Mouse (Mus musculus): ENCODE measurements around the gene Malsu1.
A peak's percentile ranks its signal among the peaks of the same experiment; 100 is the strongest.

Gene Malsu1

DNA sequence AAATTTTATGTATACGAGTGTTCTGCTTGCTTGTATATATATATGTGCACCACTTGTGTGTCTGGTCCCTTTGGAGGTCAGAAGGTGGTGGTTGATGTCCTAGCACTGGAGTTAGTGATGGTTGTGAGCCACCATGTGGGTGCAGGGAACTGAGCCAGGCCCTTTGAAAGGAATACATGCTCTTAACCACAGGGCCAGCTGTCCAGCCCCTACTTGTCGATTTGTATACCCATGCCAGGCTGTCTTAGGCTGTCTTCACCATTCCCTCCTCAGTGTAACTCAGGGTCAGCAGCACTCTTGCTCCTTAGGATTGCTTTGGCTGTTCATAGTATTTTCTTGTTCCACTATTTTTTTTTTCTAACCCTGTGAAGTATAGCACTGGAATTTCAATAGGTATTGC is 4.3 kb downstream of the Malsu1 start:
- DNase-seq: no peak

DNA sequence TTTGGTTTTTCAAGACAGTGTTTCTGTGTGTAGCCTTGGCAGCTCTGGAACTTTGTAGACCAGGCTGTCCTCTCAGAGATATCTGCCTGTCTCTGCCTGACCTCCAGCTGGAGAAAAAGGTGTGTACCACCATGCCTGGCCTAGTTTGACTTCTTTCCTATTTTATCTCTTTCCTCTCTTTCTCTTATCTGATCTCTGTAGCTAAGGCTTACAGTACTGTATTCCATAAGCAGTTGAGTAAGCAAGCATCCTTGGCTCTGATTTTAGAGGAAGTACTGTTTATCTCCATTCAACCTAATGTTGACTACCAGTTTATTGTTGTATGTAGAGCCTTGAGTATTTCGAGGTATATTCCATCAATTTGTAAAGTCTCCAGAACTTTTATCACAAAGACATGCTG is 5.7 kb downstream of the Malsu1 start:
- no peak for DNase-seq

DNA sequence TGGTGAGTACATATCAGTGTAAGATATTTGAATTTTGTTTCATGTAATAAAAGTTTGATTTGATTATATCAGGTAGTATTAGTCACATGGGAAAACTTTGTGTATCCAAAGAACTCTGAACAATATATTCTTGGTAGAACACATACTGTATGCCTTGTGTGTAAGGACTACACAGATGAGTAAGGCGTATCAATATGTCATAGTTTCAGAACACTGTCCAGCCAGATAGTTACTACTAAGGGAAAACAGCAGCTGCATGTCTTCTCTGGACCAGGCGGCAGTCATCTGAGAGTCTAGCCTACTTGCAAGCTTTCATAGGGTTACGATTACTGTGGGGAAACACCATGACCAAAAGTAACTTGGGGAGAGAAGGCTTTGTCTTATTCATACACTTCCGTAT is 9.4 kb downstream of the Malsu1 start:
- DNase-seq: no peak

DNA sequence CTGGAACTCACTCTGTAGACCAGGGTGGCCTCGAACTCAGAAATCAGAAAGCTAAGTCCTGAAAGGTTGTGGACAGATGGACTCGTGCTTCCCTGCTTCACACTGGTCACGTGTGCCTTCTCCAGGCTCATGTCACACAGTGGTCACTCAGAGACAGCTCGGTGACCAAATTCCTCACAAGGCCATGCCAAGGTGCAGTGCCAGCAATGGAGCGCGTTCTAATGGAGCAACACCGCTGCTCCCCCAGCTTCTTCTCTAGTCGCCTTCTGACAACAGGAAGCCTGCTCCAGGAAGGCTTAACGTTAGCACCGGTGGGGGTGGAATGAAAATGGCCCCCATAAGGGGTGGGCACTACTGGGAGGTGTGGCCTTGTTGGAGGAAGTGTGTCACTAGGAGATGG is 21.4 kb downstream of the Malsu1 start:
- peak; percentile 35 to 46 for DNase-seq

DNA sequence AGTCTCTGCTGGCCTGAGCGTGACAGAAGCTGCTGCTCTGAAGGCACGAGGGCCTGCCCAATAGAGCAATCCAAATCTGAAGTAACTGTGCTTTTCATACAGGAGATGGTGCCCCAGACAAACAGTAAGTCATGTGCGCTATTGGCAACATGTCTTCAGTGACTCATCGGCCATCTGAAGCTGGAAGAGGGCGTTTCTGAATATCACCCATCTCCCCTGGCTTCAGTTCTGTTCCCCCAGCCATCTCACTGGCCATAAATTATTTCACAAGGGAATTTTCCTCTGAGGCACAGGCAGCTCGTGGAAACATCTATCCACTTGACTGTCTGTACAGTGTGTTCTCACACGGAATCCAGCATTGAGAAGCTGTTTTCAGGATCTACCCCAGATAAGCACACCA is 22.8 kb downstream of the Malsu1 start:
- peak; percentile 39 to 49 for DNase-seq

DNA sequence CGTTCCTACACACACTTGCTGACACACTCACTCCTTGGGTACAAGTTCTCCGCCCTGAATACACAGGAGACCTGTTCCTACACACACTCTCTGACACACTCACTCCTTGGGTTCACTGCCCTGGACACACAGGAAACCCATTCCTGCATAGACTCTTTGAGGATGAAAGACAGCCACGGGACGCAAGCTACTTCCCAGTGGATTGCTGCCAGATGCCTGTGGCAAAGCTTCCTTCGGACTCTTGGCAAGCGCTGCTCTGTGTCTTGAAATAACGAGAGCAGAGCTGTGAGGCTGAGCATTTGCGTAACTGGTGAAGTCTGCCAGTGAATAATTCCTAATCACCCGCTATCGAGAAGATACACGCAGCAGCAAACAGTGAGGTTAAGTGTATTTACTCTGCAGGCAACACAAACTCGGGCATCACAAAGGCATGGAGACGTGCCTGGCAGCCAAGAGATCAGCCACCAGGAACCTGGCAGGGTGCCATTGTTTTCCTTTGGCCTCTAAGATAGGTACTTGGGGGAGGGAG is 23.4 kb downstream of the Malsu1 start:
- peak; percentile 88 to 91 for DNase-seq

DNA sequence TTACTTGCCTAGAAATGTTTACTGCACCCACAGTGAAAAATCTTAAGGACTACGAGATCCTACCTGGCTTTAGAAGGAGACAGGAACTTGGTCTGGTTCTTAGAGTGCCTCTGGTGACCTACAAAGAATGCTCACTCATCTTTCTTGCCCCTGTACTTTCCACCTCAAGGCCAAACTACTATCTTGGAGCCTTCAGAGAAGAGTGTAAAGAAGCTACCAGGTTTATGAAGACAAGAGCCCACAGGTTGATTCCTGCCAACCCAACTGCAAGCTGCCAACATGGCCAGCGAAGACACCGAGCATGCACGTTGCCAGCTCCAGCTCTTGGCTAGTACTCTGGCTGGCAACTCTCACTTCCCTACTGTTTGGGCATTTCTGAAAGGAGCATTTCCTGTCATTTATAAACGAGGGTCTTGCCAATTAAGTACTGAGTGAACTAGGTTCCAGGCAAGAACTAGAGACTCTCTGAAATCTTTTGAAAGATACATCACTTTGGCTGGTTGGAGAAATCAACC is 24.1 kb downstream of the Malsu1 start:
- peak; percentile 77 to 86 for DNase-seq

DNA sequence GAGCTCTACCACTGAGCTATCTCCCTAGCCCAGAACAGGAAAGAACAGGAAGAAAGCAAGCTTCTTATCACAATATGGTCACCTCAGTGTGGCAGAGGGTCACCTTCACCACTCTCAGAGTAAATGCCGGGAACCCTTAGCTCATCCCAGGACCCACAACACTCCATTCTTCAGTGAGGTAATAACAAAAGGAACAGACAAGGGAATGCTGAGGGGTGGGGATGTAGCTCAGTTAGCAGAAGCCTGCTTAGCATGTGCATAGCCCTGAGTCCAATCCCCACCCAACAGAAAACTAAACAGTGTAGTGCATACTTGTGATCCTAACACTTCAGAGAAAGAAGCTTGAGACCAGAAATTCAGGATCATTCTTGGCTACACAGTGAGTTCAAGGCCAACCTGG is 25.5 kb downstream of the Malsu1 start:
- no peak for DNase-seq

DNA sequence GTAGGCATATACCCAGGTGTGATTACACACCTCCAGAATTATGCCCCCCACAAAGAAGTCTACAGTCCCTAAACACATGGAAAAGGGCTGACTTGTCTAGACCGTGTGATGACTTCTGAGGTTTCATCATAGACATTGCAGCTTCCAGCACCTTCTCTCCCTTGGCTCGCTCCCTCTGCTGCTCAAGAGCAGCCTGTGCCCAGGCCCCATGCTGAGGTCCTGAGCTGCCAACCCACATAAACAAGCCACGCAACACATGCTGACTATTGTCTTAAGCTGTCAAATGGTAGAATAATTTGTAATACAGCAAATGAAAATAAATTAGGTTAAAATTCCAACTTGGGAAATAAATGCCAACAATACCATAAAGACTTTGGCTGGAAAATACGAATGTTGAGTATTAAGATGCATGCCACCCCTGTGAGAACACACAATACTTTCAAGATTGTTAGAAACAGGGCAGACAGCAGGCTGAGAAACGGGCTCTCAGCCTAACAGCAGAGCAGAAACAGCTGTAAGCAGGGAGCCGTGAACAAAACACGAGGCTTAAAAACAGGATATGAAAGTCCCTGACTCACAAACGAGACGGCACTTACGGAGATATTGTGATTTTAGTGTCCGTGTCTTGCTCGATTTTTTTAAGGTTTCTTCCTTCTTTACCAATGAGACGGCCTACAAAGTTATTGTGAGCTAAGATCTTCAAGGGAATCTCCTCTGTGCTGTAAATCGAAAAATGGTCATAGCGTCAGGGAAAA is 33.3 kb downstream of the Malsu1 start:
- DNase-seq: peak; percentile 52 to 54

DNA sequence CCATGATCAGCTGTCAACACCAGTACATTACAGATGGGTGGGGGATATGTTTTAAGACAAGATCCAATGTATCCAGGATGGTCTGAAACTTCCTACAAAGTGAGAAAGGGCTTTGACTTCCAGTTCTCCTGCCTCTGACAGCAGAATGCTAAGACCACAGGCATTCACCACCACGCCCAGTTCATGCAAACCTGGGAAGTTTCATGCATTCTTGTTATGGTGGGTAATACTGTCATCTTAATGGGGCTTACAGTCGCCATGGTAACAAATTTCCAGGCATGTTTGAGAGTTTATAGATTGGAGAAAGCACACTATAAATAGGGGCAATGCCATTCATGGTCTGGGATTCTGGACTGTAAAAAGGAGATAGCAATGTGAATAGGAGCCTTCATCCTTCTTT is 35.6 kb downstream of the Malsu1 start:
- DNase-seq: no peak

DNA sequence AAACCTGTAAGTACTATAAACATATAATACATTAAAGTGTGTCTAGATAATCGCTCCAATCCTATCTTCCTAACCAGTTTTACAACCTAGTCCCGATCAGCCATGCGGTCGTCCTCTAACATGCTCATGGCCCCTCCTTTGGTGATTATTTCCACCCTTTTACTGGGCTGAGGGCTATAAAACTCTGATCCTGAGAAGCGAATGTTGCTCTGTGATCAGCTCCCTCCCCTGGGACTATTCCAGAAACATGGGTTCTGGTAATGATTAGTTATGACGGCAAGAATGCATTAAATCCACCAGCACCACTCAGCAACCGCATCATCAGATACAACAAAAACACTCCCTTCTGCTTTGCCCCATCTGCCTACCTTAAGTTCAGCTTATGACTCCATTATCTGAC is 40.3 kb downstream of the Malsu1 start:
- DNase-seq: no peak

DNA sequence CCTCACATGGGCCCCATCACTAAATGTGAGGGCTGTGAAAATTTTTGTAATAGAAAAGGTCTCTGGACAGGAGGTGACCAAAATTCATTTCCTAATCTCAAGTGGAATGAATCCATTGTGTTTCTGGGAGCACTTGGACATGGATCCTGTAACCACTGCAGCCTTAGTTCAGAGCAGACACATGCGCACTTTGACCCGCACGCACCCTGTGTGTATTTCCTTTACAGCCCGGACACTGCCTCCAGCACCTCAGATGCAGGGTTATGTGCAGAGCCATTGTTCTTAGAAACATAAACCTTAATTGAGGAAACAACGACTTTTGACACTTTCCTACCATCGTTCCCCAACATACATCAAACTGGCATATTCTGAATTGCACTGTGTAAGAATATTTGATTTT is 40.9 kb downstream of the Malsu1 start:
- DNase-seq: no peak

DNA sequence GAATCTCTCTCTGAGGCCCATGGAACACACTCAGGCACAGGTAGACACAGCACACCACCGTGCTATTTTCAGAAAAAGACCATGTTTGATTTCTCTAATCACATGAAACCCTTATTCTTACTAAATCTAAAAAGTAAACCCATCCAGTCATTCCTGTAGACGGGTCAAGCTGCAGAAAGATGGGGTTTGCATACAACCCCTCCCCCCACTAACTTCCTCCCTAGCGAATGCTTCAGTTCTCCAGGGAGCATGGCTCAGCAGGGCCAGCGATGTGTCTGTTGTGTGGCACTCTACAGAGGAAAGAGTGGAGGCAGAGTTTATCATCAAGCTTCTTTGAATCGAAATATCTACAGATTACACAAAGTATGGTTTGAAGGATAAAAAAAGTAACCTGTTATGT is 42.0 kb downstream of the Malsu1 start:
- DNase-seq: no peak

DNA sequence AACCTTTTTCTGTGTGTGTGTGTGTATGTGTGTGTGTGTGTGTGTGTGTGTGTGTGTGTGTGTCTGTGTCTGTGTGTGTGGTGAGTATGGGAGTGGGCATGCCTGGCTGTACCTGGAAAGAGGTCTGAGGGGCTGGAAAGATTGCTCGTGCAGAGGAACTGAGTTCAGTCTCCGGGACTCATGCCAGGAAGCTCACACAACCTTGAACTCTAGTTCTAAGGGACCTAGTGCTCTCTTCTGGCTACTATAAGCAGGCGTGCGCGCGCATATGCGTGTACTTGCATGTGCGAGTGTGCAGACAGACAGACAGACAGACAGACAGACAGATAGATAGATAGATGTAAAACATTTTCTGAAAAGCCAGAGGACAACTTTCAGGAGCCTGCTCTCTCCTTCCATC is 42.6 kb downstream of the Malsu1 start:
- DNase-seq: no peak

DNA sequence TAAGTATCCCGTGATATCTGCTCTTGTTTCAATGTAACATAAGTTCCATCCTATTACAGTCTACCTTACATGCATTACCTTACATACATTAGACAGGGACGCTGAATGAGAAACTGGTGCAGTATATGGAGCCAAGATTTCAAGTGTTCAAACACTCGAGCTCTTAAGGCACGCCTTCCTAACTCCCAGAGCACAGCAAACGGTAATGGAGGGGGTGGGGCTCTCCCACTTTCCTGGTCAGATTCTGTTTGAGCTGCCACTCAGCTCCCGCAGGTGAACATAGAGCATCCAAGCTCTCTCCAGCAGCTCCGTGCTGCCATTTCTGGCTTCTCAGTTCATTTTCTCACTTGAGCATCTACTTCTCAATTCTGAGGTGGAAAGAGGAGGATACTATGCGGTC is 44.9 kb downstream of the Malsu1 start:
- DNase-seq: no peak

DNA sequence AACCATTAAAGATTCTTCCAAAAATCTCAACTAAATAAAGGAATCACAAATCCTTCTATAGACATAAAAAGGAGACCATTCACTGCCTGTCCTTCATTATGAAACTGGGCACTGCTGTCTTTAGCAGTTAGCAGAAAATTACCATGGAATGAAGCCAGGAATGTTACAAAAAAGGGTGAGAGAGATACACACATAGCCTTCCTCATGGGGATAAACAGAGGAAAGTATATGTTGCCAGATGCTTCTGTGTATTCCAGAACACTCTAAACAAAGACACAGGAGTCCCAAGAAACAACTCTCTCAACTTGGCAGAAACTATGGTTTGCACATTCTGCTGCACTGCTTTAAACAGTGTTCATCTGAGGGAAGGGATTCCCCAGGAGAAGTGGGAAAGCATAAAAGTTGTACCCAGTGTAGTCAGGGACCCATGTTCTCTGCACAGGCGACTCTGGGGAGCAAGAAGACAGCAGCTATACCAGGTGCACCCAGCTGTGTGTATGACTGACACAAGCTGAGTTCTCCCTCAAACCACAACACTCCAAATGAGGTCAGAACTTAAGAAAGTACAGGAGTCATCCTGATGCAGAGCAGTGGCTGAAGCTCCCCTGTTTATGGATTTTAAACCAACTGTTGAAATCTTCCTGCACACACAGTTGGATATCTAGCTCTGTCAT is 46.0 kb downstream of the Malsu1 start:
- DNase-seq: no peak

DNA sequence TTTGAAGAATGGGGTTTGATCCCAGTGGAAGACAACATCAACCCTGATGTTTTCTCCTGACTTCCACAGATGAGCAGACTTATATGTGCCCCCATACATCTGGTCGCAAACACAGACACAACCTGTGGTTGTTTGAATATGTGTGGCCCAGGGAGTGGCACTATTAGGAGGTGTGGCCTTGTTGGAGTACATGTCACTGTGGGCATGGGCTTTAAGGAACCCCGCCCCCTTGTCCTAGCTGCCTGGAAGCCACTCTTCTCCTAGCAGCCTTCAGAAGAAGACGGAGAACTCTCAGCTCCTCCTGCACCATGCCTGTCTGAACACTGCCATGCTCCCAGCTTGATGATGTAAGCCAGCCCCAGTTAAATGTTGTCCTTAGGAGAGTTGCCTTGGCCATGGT is 46.8 kb downstream of the Malsu1 start:
- DNase-seq: no peak

DNA sequence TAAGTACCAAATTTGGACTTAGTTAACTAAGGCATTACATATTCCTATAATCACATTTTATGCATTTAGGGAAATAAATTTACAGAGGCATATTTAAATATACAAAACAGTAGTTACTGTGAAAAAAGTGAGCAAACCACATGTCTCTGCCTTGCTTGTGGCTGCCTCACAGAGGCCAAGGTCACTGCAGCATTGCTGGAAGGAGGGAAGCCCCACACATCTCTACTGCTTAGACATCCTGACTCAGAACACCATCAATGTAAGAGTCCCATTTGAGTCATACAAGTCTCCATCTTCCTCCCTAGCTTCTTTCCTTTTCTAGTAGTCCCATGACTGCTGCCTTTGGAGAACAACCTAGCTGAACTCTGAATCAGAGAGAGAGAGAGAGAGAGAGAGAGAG is 56.7 kb downstream of the Malsu1 start:
- no peak for DNase-seq

DNA sequence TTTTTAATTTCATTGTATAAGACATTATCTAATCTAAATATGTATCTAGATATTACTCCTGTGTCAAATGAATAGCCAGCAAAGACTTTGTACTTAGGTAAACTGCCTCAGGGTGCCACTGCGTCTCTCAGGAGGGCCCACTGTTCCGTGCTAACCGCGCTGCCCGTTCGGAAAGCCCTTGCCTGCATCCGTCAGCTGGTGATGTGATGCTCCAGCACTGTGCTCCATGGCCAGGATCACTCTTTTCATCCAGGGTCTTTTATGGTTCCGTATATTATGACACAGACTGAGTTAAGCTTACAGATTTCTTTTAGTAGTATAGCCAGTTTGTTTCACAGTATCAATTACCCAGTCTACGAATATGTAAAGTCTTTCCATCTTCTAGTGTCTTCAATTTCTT is 58.3 kb downstream of the Malsu1 start:
- no peak for DNase-seq

DNA sequence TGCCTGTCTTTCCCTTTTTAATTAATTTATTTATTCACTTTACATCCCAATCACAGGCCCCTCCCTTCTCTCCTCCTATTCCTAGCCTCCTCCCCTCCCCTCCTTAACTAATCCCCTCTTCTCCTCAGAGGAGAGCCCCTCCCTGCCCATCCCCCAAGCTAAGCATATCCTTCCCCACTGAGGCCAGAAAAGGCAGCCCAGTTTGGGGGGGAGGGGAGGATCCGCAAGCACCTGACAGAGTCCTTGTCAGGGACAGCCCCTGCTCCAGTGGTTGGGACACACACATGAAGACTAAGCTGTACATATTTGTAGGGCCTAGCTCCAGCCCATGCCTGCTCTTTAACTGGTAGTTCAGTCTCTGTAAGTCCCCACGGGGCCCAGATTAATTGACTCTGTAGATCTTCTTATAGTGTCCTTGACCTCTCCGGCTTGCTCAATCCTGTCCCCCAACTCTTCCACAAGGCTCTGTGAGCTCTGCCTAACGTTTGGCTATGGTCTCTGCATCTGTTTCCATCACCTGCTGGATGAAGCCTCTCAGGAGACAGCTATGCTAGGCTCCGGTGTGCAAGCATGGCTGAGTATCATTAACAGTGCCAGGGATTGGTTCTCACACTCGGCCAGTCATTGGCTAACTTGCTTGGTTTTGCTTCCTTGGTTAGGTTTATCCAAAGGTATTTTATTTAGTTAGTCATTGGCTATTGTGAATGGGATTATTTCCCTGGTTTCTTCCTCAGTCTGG is 58.9 kb downstream of the Malsu1 start:
- no peak for DNase-seq
